Mouse (Mus musculus) G1E (cell line): ENCODE measurements at regions not wholly inside any gene's neighbourhood (a gene's known extent, or its start where the extent isn't known, plus 50 kb on each side); places are given as distances from the start of the nearest gene placed in this dataset.

ENCODE experiments used
- CTCF ChIP-seq: IDR thresholded peaks from 2 replicates; pipeline ENCODE4 v1.5.1; 2012; ENCODE audit warnings: low read depth, low read length, inconsistent platforms, mixed read lengths
- POLR2AphosphoS5 ChIP-seq: IDR thresholded peaks from 2 replicates; pipeline ENCODE4 v1.6.1; 2012; ENCODE audit warnings: low read depth, low read length, inconsistent platforms; ENCODE audit not compliant: insufficient replicate concordance
- TAL1 ChIP-seq: conservative IDR thresholded peaks from 2 replicates; pipeline ENCODE4 v1.6.1; 2012; ENCODE audit warnings: low read depth, low read length, inconsistent platforms, mixed read lengths

DNA sequence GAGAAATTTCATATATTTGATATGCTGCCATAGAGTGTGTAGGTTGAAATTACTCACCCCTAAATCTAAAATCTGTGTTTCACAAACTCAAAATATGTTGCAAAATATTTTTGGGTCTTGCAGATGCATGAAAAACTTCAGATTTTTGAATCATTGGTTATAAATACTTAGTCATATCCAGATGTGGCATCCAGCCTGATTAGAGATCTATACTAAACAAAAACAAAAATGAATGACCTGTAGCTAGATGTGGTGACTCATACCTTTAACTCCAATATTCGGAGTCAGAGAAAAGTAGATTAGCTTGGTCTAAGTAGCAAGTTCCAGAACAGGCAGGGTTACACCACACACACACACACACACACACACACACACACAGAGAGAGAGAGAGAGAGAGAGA is 475.1 kb upstream of the Zfp960 start:
- TF ChIP-seq CTCF (no peak), POLR2AphosphoS5 (no peak), TAL1 (no peak)
